Mouse (Mus musculus): ENCODE data around the gene Ccdc169.

Ccdc169 gene

GRCm38 (mm10) chr3:55123064-55123463, 14.1 kb upstream of the Ccdc169 start:
- DNase-seq, result no peak

DNA sequence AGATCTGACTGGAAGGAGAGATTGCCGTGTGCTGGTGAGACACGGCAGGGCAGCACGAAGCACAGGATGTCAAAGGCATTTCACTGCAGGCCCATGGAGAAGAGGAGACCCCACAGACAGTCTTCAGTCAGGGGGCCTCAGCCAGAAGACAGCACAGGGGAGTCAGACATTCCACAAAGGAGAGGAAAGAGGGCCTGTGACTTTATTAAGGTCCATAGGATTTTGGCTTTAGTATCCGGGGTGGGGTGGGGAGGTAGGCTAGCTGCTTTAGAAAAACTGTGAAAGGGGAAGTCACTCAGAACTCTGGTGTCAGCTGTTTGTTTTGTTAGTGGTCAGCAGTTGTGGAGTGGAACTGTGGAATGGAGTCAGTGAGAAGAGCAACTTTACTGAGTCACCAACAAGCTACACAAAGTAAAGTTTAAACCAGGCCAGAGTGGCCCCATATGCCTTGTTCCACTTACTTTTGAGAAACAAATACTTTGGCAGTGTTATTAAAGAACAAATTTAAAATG, 7.9 kb upstream of the Ccdc169 start:
- DNase-seq, result no peak

DNA sequence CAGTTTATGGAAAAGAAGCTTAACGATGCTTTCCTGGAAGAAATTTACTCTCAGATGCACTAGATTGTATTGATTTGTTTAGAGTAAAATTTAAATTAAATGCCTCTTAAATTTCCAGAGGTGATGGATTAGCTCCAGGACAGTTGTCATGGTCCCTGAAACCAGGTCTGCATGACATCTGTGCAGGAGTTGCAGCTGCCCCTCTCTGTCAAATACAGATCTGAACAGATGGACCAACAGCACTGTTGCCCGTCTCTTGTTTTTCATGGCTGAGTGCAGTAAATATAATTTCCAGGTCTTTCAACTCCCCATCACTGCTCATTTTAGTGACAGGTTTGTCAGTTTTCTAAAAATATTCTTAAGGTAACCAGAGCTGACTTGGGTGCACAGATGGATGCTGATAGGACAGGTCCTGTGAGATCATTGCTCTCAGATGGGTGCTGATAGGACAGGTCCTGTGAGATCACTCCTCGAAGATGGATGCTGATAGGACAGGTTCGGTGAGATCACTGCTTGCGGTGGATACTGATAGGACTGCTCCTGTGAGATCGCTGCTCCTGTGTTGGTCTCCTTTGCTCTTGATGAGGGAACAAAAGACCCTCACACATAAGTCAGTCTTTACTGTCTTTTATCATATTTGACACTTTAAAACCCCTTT, 5.4 kb upstream of the Ccdc169 start:
- no peak for DNase-seq

- no peak for DNase-seq
Observed at GRCm38 (mm10) chr3:55139837-55140236, 2.7 kb downstream of the Ccdc169 start.

GRCm38 (mm10) chr3:55141401-55141800, 4.3 kb downstream of the Ccdc169 start:
- no peak for DNase-seq

DNA sequence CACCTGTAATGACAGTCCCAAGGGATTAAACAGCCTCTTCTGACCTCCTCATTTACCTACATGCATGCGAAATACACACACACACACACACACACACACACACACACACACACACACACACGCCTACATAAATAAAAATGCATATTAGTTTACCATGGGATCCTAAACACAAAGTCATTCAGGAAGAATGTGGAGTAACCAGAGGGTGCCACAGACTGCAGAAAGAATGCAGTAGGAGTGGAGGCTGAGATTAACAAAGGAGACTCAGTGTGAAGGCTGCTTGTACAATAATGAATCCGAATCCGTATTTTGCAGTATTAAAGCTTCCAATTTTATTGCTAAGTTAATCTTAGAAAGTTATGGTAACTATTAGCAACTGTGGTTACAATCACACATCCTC, 7.8 kb downstream of the Ccdc169 start:
- no peak for DNase-seq

GRCm38 (mm10) chr3:55146441-55146840, 9.3 kb downstream of the Ccdc169 start:
- DNase-seq, result no peak

DNA sequence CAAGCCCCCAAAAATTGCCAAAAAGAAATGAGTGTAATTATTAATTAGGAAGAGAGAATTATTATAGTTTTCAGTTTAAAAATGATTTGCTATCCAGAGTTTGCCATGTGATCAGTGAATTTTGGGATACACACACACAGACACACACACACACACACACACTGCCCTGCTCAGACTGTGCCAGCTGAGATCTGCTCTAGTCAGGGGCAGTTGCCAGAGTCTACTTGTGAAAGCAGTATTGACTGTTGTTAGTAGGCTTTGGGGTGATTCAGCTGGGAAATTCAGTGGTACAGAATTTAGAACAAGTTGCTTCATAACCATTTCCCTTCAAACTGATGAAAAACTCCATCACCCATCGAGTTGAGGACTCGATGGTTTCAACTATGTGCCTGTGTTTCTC, 10.0 kb downstream of the Ccdc169 start:
- DNase-seq, result no peak

DNA sequence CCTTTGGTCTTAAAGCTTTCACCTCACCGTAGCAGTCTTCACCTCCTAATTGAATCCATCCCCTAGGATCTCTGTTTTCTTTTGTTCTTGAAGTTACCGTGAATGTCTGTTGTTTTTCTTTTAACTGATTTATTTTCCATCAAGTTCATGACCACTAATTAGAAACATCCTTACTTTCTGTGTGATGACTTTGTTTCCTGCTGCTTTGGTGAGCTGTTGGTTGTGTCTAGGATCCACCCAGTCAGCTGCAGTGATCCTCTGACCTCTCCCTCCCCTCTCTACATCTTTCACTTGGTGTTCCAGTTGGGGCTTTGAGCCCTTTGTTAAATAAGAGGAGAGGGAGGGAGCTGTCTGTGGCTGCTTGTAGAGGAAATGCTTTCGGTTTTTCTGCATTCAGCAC, 11.0 kb downstream of the Ccdc169 start:
- DNase-seq, result no peak

DNA sequence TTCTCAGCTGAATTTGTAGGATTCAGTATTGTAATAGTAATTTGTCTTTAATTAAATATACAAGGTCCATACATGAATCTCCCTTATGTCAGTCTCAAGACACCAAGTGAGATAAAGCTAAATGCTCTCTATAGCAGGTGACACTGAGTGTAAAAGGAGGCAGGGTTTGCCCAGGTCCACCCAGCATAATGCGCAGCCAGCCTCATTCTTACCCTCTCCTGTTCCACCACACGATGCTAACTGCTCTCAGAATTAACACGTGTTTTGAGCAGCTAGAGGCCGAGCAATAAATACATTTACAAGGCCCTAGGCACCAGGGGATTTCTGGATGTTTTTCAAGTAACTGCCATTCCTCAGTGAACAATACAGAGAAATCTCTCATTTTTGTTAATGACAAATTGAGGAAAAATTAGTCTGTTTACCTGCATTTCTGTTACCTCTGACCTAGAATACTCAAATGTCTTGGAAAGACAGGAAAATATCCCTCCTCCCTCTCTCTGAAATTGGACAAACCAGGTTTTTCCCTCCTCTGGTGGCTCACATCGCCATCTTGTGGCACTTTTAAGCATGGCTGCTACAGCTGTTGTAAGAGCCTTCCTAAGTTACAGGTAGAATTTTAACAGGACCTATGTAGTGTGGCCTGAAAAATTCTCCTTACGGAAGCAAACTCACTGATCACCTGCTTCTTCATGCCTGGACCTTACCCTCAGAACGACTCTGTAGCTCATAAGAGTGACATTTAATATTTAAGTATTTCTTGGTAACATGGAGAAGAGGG, 14.7 kb downstream of the Ccdc169 start:
- DNase-seq, result no peak

DNA sequence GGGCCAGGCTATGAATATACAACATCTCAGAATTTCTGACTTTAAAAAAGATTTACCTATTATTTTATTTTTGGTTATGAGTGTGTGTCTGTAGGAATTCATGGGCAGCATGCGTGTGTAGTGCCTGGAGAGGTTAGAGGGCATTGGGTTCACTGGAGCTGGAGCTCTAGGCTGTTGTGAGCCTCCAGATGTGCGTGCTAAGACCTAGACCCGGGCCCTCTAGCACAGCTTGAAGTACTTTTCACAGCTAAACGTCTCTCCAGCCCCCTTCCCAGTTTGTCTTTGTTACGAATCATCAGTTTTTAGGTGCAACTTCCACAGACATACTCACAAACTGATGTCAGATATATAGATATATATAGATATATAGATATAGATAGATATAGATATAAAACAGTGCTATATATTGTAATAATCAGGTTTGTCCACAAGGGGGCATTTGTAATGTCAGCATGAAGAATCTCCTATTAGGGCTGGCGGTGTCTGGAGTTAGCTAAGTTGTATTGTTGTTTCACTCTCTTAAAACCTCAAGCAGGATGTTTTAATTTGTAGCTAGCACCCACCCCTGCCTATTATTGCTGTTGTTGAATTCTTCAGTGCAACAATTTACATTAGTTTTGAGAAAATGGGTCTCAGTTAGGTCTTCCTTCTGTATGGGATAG, 15.7 kb downstream of the Ccdc169 start:
- DNase-seq, result no peak

GRCm38 (mm10) chr3:55154163-55154562, 17.0 kb downstream of the Ccdc169 start:
- no peak for DNase-seq

GRCm38 (mm10) chr3:55157413-55157812, 20.3 kb downstream of the Ccdc169 start:
- DNase-seq, result no peak

GRCm38 (mm10) chr3:55161144-55161543, 24.0 kb downstream of the Ccdc169 start:
- no peak for DNase-seq

GRCm38 (mm10) chr3:55163510-55163909, 26.4 kb downstream of the Ccdc169 start:
- no peak for DNase-seq

DNA sequence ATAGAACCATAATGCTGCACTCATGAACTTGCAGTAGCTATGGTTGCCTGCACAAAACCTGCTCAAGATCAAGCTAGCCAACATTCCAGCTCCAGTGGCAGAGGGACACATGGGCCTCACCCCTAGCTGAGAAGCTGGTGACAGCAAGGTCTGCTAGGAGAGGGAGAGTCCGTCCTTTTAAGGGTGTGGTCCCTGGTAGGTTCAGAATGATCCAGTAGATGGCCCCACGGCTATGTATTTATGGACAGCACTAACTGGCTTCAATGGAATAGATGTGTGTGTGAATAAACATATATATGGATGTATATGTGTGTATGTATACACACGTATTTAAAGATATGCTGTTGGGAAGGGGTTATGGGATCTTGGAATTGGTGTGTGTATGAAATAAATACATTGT, 35.3 kb downstream of the Ccdc169 start:
- DNase-seq, result no peak

DNA sequence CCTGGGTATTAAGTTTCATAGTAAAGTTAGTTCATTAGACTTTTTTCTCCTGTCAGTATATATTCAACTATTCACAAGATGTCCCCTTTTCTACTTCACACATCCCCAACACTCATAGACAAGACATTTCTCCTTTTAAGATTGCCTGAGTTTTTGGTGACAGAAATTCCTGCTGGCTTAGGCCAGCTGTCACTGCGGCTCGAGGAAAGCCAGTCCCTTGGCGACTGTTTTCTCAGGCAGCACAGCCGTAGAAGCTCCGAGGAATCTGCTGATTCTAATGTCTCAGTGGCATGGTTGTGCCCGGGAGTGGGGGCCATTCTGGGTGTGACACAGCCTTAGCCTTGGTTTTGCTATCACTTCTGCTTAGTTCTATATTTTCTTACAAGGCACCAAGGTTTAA, 40.1 kb downstream of the Ccdc169 start:
- DNase-seq, result no peak

DNA sequence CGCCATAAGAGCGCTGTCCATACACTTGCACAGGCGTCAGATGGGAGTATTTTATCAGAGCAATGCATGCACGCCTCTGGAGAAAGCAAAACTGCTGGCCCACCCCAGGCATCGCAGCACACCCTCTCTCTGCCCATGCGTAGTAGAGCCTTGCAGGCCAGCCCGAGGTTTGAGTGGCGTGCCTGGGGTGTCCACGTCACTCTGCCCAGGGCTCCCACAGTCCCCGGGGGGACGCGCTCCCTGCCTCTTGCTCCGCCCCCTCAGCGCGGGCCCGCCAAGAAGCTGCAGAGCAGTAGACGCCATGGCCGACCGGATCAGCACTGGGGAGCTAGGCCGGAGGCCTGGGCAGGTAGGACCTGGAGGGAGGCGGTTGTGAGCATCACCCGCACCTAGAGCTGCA, 44.6 kb downstream of the Ccdc169 start, which contains the start of gene Sohlh2:
Sohlh2 (plus strand) TSS at position 263 of the 400 bp plus-strand sequence.
- DNase-seq, result no peak

GRCm38 (mm10) chr3:55191668-55192067, 54.5 kb downstream of the Ccdc169 start:
- no peak for DNase-seq

- no peak for DNase-seq
Observed at GRCm38 (mm10) chr3:55193351-55193750, 56.2 kb downstream of the Ccdc169 start.

GRCm38 (mm10) chr3:55194792-55195191, 57.7 kb downstream of the Ccdc169 start:
- no peak for DNase-seq

- DNase-seq, result no peak
Observed at GRCm38 (mm10) chr3:55195581-55196327, 58.6 kb downstream of the Ccdc169 start.

- no peak for DNase-seq
Observed at GRCm38 (mm10) chr3:55196328-55196710, 59.2 kb downstream of the Ccdc169 start.

Measured in B cell, adult 2 months (primary cell).